21 mouse cellular contexts compared by ENCODE assay signal in genomic region chr19:25041209-25041608, GRCm38 (mm10). TPM values are rescaled to one million over a fixed set of nuclear protein-coding genes. Genes with fewer than 3 reads are reported as not detected.
A peak's percentile ranks its signal among the peaks of the same experiment; 100 is the strongest.
DNase-seq lines count a peak whose midpoint lies in the region; ATAC-seq lines count a peak whose summit lies in the region.
"Had no signal": no experiment of that assay in that cellular context is flagged by ENCODE, and none has a peak within 500 bp of the region (broad histone marks: within the 10 kb centered on the region; RNA-seq: fewer than 3 reads in every experiment).

No protein-coding gene starts in this region.

- no peak for DNase-seq in frontal cortex, postnatal 14 days (ENCODE audit: low spot score in 2 of 2)
- peak; percentile 20 for DNase-seq in urinary bladder, postnatal 14 days (ENCODE audit: low spot score)
- DNase-seq in urinary bladder, adult 18-20 months (ENCODE audit: low spot score in 2 of 2), result no peak
- DNase-seq in adipocyte (ENCODE audit: low spot score), result peak; percentile 11
- DNase-seq in gastrocnemius, postnatal 25 days, result no peak
- no peak for DNase-seq in layer of hippocampus, postnatal 25 days (ENCODE audit: extremely low spot score in 1 of 2, low spot score in 1 of 2)
- DNase-seq: adrenal gland, adult 2 months; B cell, adult 2 months; cerebellum, adult 8-10 months; cerebellum, postnatal 36 days; forebrain, postnatal 0 days; gastrocnemius, postnatal 36 days; heart, adult 18-20 months; heart, postnatal 4 days; kidney, postnatal 14 days; thymus, adult 2 months; thymus, postnatal 36 days had no signal

- ATAC-seq in frontal cortex, adult (ENCODE audit: low TSS enrichment), result peak; percentile 62
- ATAC-seq: forebrain, postnatal 0 days; intestine, embryonic 16.5 days; lung, postnatal 0 days; midbrain, embryonic 15.5 days had no signal

RNA-seq across cellular contexts. Expression of gene Dock8, which starts 41.9 kb away (rescaled TPM):
- 1 to 10 TPM; 2.5 to 2.6 TPM for total RNA-seq in gastrocnemius, postnatal 25 days (2021)
- 1 to 10 TPM; 2.8 to 5.3 TPM for total RNA-seq in layer of hippocampus, postnatal 25 days (2021)

Comparison
In these comparisons a context has a peak if more than half of its experiments do, and no peak if none do; other contexts are left out.
1. DNase-seq: peak in urinary bladder, postnatal 14 days (single experiment) and adipocyte (single experiment); none in frontal cortex, postnatal 14 days (0 of 2), urinary bladder, adult 18-20 months (0 of 2), gastrocnemius, postnatal 25 days (single experiment) and layer of hippocampus, postnatal 25 days (0 of 2).